Mouse (Mus musculus) ES-Bruce4 (cell line): ENCODE results near the gene Ostc.

Experiments used
- EP300 ChIP-seq: IDR thresholded peaks from 2 replicates; pipeline ENCODE4 v1.6.1; 2011; ENCODE audit warnings: low read depth, low read length; ENCODE audit not compliant: insufficient read depth
- POLR2A ChIP-seq: IDR thresholded peaks from one replicate; pipeline ENCODE4 v1.8.1; 2011; ENCODE audit warnings: low read length; ENCODE audit not compliant: insufficient read depth

GRCm38 (mm10) chr3:130736758-130737157 is 27.5 kb upstream of the Ostc start:
- TF ChIP-seq POLR2A (no peak), EP300 (no peak)
